Mouse (Mus musculus) testis, adult 2 months (tissue): ENCODE data around the gene Nsun2. TPM values are rescaled to one million over a fixed set of nuclear protein-coding genes. Genes with fewer than 3 reads are reported as not detected.

Source experiments
- H3K27ac ChIP-seq: fragments of 200-500 bp; 2 replicates; pipeline ENCODE4 v1.5.1; 2012; ENCODE audit warnings: low read depth, low read length; ENCODE audit not compliant: control insufficient read depth, insufficient read depth
- H3K27me3 ChIP-seq: fragments of 200-500 bp; 2 replicates; pipeline ENCODE4 v1.6.1; 2012; ENCODE audit warnings: mild to moderate bottlenecking, low read length, moderate library complexity; ENCODE audit not compliant: control insufficient read depth, insufficient read depth
- H3K36me3 ChIP-seq: fragments of 200-500 bp; 2 replicates; pipeline ENCODE4 v1.6.1; 2012; ENCODE audit warnings: mild to moderate bottlenecking, low read length; ENCODE audit not compliant: control insufficient read depth, insufficient read depth
- H3K4me1 ChIP-seq: fragments of 200-500 bp; 2 replicates; pipeline ENCODE4 v1.6.1; 2012; ENCODE audit warnings: low read length; ENCODE audit not compliant: control insufficient read depth, insufficient read depth
- H3K4me3 ChIP-seq: fragments of 200-500 bp; 2 replicates; pipeline ENCODE4 v1.5.1; 2012; ENCODE audit warnings: low read depth, mild to moderate bottlenecking, low read length, moderate library complexity, mixed read lengths; ENCODE audit not compliant: control insufficient read depth
- CTCF ChIP-seq: fragments of 200-500 bp; IDR thresholded peaks from 2 replicates; pipeline ENCODE4 v1.5.1; 2012; ENCODE audit warnings: low read depth, mild to moderate bottlenecking, inconsistent platforms, low read length, moderate library complexity; ENCODE audit not compliant: control insufficient read depth, insufficient read depth, insufficient replicate concordance
- POLR2A ChIP-seq: fragments of 200-500 bp; IDR thresholded peaks from 2 replicates; pipeline ENCODE4 v1.6.1; 2012; ENCODE audit warnings: low read depth, mild to moderate bottlenecking, inconsistent platforms, low read length, moderate library complexity; ENCODE audit not compliant: control insufficient read depth
- polyA plus RNA-seq: library from polyadenylated mRNA; depleted of rRNA; stranded (reverse); fragments of >200 nt; gene quantifications from 2 replicates; pipeline ENCODE4 v1.2.3, GENCODE M21; 2012

Gene Nsun2
- polyA plus RNA-seq, 1 experiment: 182 TPM

GRCm38 (mm10) chr13:69643937-69644336 lies 110.4 kb downstream of the Nsun2 start:
- H3K27ac ChIP-seq: no peak overlapping the region
- no peaks in the 10 kb centered on the region for H3K27me3 ChIP-seq
- peaks cover 3% of the 10 kb centered on the region for H3K4me1 ChIP-seq
- TF ChIP-seq POLR2A: no peak
- no peak for TF ChIP-seq CTCF
- no peaks in the 10 kb centered on the region for H3K36me3 ChIP-seq
- H3K4me3 ChIP-seq: no peak overlapping the region

GRCm38 (mm10) chr13:69644427-69645166 lies 111.1 kb downstream of the Nsun2 start:
- TF ChIP-seq POLR2A (no peak), CTCF (no peak)

GRCm38 (mm10) chr13:69645694-69646423 lies 112.3 kb downstream of the Nsun2 start:
- no peaks in the 10 kb centered on the region for H3K36me3 ChIP-seq
- TF ChIP-seq POLR2A (no peak), CTCF (no peak)
- no peak overlapping the region for H3K27ac ChIP-seq
- peaks cover 3% of the 10 kb centered on the region for H3K4me1 ChIP-seq
- H3K4me3 ChIP-seq: no peak overlapping the region
- H3K27me3 ChIP-seq: no peaks in the 10 kb centered on the region

More at GRCm38 (mm10) chr13:69644427-69645166, 111.1 kb downstream of the Nsun2 start:
- Histone ChIP-seq H3K27ac (no peak overlapping the region), H3K36me3 (no peaks in the 10 kb centered on the region), H3K4me1 (peaks cover 3% of the 10 kb centered on the region), H3K27me3 (no peaks in the 10 kb centered on the region), H3K4me3 (no peak overlapping the region)

GRCm38 (mm10) chr13:69646481-69646880 lies 112.9 kb downstream of the Nsun2 start:
- TF ChIP-seq POLR2A (no peak), CTCF (no peak)
- H3K27ac ChIP-seq: no peak overlapping the region
- peaks cover 3% of the 10 kb centered on the region for H3K4me1 ChIP-seq
- no peaks in the 10 kb centered on the region for H3K27me3 ChIP-seq
- no peaks in the 10 kb centered on the region for H3K36me3 ChIP-seq
- H3K4me3 ChIP-seq: no peak overlapping the region

- Histone ChIP-seq H3K36me3 (no peaks in the 10 kb centered on the region), H3K4me3 (no peak overlapping the region), H3K4me1 (no peaks in the 10 kb centered on the region), H3K27ac (no peak overlapping the region), H3K27me3 (no peaks in the 10 kb centered on the region)
- TF ChIP-seq POLR2A (no peak), CTCF (no peak)
Measured at GRCm38 (mm10) chr13:69654508-69654907, 121.0 kb downstream of the Nsun2 start.

GRCm38 (mm10) chr13:69672121-69672520 lies 138.6 kb downstream of the Nsun2 start:
- Histone ChIP-seq H3K4me1 (no peaks in the 10 kb centered on the region), H3K27ac (no peak overlapping the region), H3K4me3 (no peak overlapping the region), H3K27me3 (no peaks in the 10 kb centered on the region), H3K36me3 (no peaks in the 10 kb centered on the region)
- TF ChIP-seq POLR2A: no peak
- no peak for TF ChIP-seq CTCF

- no peak overlapping the region for H3K4me3 ChIP-seq
Measured at GRCm38 (mm10) chr13:69672565-69672964, 139.0 kb downstream of the Nsun2 start.

More at GRCm38 (mm10) chr13:69672565-69672964, 139.0 kb downstream of the Nsun2 start:
- Histone ChIP-seq H3K4me1 (no peaks in the 10 kb centered on the region), H3K27me3 (no peaks in the 10 kb centered on the region), H3K36me3 (no peaks in the 10 kb centered on the region), H3K27ac (no peak overlapping the region)
- TF ChIP-seq CTCF: no peak
- TF ChIP-seq POLR2A: no peak
